Mouse (Mus musculus) gastrocnemius, postnatal 4 days (tissue): ENCODE results near the gene Krtap5-5. TPM values are rescaled to one million over a fixed set of nuclear protein-coding genes. Genes with fewer than 3 reads are reported as not detected.
"Not testable (repeated sequence)": the region's sequence is repeated elsewhere in the genome, so short reads cannot be mapped to it uniquely, and the experiment has no call there.

Source experiments
- DNase-seq, 2 experiments: peaks; one replicate each; pipeline ENCODE4 v3.0.0; 2021 to 2022; ENCODE audit warnings: low spot score in 2 of 2, mixed read lengths in 2 of 2
- long read RNA-seq, 2 experiments: library from polyadenylated mRNA; stranded (forward); transcript quantifications; one replicate each; pipeline ENCODE4 v2.0.0; 2021
- total RNA-seq, 2 experiments: library from RNA; stranded (reverse); gene quantifications; 2 replicates each; pipeline ENCODE4 v1.2.3; 2021

The Krtap5-5 gene
- not detected for total RNA-seq
- long read RNA-seq, experiment 1, partial matches to known transcripts = 0 of 1 reads
- long read RNA-seq, experiment 1, other reads (novel, unspliced or antisense) = 0 of 1 reads
- long read RNA-seq, experiment 2 = 0 reads

- not testable (repeated sequence) for DNase-seq
Measured at GRCm38 (mm10) chr7:142229871-142230270, at the start of gene Krtap5-5. Krtap5-5 (minus strand) TSS chr7:142229971.

DNA sequence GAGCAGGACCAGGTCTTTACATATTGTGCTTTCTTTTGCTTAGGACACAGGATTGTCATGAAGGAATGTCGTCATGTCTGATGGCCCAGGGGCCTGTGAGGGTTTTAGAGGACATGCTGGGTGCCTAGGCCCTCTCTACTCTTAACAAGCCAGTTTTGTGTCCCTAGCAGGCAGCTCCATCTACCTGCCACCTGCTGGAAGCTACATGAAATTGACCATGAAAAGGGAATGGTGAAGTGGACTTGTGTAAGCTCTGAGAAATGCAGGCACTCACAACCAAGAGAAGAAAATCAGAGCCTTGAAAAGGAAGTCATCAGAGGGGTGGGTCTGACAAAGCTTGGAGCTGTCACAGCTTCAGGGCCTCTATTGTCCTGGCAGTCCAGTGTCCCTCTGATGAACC is 49.5 kb upstream of the Krtap5-5 start:
- DNase-seq = not testable (repeated sequence)

DNA sequence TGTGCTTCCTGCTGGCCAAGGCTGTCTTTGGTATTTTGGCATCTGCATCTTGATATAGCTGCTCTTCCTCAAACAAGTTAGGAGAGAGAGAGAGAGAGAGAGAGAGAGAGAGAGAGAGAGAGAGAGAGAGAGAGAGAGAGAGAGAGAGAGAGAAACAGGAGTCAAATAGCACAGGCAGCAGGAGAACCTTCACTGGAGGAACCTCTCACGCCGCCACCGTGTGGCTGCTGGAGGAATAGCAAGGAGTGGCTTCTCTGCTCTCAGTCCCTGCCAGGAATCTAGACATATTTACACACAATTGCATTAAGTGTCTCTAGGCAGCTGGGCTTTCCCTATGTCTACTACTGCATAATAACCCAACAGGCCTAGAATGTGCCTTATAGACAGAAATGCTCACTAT is 48.4 kb upstream of the Krtap5-5 start:
- peak; percentile 52 to 64 for DNase-seq

DNA sequence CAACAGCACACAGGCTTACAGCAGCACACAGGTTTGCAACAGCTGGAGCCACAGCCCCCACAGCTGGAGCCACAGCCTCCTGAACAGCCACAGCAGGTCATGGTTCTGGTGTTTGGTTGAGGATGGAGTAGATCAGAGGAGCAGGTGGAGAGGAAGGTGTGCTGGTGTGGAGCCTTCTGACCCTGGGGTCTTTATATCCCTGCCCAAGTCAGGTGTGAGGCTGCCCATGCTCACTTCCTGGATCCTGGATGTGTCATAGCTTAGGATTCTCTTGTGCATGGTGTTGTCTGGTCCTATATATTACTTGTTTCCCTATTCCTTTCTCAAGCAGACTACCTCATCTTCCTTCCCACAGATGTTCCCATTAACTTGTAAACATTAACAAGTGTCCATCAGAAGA is 44.5 kb upstream of the Krtap5-5 start, which contains the start of gene Gm4559:
Gm4559 (minus strand) TSS at position 101 of the 400 bp plus-strand sequence.
- not testable (repeated sequence) for DNase-seq

DNA sequence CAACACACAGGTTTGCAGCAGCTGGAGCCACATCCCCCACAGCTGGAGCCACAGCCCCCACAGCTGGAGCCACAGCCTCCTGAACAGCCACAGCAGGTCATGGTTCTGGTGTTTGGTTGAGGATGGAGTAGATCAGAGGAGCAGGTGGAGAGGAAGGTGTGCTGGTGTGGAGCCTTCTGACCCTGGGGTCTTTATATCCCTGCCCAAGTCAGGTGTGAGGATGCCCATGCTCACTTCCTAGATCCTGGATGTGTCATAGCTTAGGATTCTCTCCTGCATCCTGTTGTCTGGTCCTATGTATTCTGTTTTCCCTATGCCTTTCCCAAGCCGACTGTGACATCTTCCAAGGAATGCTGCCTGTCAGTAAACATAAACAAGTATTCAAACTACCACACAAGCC is 28.5 kb upstream of the Krtap5-5 start, which contains the start of gene Gm2431:
Gm2431 (minus strand) TSS at position 101 of the 400 bp plus-strand sequence.
- DNase-seq = not testable (repeated sequence)

GRCm38 (mm10) chr7:142255517-142255916 is 25.7 kb upstream of the Krtap5-5 start:
- peak in 1 of 2 experiments; percentile 18 for DNase-seq

DNA sequence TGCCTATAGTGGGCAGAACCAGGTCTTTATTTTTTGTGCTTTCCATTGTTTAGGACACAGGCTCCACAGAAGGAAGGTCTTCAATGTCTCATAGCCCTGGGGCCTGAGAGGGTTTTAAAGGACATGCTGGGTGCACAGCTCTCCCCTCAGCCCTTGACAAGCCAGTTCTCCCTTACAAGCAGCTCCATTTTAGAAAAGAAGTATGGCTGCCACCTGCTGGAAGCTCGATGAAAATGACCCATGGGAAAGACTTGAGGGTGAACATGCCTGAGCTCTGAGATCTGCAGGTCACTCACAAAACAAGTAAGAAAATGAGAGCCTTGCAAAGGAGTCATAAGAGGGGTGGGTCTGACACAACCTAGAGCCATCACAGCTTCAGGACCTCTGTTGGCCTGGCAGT is 20.1 kb upstream of the Krtap5-5 start:
- DNase-seq = peak in 1 of 2 experiments; percentile 21

DNA sequence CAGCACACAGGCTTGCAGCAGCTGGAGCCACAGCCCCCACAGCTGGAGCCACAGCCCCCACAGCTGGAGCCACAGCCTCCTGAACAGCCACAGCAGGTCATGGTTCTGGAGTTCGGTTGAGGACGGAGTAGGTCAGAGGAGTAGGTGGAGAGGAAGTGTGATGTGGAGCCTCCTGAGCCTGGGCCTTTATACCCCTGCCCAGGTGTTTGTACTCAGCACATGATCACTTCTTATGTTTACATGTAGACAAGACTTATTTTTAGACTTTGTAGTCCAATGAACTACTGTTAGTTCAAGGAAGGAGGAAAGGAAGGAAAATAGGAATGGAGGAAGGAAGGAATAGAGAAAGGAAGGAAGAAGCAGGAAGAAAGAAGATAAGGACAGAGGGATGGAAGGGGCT is 11.2 kb upstream of the Krtap5-5 start, which contains the start of gene Gm40460:
Gm40460 (minus strand) TSS at position 101 of the 400 bp plus-strand sequence.
- DNase-seq = no peak

DNA sequence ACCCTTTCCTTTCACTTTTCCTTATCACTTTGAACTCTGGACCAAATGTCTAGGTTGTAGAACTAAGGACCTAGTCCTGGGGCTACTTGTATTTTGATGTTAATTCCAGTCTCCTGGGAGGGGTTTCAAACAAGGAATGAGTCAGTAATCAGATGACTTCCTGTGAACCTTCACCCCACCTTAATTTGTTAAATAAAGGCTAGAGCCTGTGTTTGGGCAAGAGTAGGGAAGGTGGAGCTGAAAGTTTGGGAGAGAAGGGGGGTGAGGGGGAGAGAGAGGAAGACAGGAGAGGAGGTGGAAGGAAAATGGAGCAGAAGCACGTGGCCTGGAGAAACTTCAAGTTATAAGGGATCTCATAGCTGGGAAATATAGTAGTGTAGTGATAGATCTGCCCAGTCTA is 1.8 kb upstream of the Krtap5-5 start:
- no peak for DNase-seq

DNA sequence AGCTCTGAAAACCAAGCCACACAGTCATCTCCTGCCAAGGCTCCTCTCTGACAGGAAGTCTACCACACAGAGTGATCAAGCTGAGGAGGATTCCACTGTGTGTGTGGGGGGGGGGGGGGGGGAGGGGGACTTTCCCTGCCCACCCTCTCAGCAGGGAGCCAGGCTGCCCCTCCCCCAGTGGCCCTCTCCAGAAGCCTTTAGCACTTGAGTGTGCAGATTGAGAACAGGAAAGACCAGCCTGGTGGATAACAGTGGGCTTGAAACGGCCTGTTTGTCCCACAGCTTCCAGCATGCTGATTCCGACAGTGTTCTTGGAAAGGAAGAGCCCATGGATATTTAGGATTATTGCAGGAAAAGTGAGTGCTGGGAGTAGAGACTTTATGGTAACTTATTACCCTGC is 5.3 kb downstream of the Krtap5-5 start:
- no peak for DNase-seq

GRCm38 (mm10) chr7:142212136-142212535 is 17.6 kb downstream of the Krtap5-5 start:
- not testable (repeated sequence) for DNase-seq

DNA sequence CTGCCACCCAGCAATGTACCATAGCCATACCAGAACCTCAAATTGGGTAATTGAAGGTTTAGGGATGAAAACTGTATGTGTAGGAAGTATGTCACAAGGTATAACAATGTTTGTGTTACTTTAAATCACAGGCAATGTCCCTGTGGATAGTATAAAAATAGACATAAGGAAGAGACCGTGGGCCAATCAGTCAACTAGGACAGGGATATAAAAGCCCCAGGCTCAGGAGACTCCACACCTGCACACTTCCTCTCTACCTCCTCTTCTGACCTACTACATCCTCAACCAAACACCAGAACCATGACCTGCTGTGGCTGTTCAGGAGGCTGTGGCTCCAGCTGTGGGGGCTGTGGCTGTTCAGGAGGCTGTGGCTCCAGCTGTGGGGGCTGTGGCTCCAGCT is 18.2 kb downstream of the Krtap5-5 start, which contains the start of gene Gm7579:
Gm7579 (plus strand) TSS at position 301 of the 400 bp plus-strand sequence.
- no peak for DNase-seq

- not testable (repeated sequence) for DNase-seq
Measured at GRCm38 (mm10) chr7:142206891-142207290, 22.9 kb downstream of the Krtap5-5 start.

GRCm38 (mm10) chr7:142205488-142205887 is 24.3 kb downstream of the Krtap5-5 start:
- DNase-seq = no peak

- DNase-seq = no peak
Measured at GRCm38 (mm10) chr7:142201064-142201463, 28.7 kb downstream of the Krtap5-5 start, which contains the start of gene Krtap5-3. Krtap5-3 (plus strand) TSS chr7:142201364.

GRCm38 (mm10) chr7:142198748-142199147 is 31.0 kb downstream of the Krtap5-5 start:
- DNase-seq = no peak

DNA sequence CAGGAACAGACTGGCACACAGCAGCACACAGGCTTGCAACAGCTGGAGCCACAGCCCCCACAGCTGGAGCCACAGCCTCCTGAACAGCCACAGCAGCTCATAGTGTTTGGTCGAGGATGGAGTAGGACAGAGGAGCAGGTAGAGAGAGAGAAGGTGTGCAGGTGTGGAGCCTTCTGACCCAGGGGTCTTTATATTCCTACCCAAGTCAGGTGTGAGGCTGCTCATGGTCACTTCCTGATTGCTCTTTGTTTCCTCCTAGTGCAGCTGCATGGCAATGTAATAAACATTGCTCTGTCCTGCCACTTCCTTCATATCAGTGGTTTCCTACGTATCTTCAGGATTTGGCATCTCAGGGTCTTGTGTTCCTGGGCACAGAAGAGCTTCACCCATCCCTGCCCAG is 39.5 kb downstream of the Krtap5-5 start, which contains the start of gene Gm10153:
Gm10153 (minus strand) TSS at position 101 of the 400 bp plus-strand sequence.
- DNase-seq = no peak

DNA sequence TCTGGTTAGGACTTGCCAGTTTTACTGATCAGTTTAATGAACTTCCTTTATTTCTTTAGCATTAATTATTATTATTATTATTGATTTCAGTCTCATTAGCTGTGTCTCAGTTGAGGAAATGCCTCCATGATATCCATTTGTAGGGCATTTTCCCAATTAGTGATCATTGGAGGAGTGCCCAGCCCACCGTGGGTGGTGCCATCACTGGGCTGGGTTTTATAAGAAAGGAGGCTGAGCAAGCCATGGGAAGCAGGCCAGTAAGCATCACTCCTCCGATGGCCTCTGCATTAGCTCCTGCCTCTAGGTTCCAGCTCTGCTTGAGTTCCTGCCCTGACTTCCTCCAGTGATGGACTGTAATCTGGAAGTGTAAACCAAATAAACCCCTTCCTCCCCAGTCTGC is 41.6 kb downstream of the Krtap5-5 start:
- no peak for DNase-seq

- DNase-seq = no peak
Measured at GRCm38 (mm10) chr7:142181021-142181420, 48.8 kb downstream of the Krtap5-5 start.
